Mouse (Mus musculus) olfactory bulb, adult 2 months (tissue): ENCODE measurements around the gene Pcdh15.

Experiments used
- CTCF ChIP-seq: fragments of 200-500 bp; IDR thresholded peaks from 2 replicates; pipeline ENCODE4 v1.5.1; 2012; ENCODE audit warnings: low read depth, mild to moderate bottlenecking, low read length, moderate library complexity; ENCODE audit not compliant: insufficient read depth
- POLR2A ChIP-seq: fragments of 200-500 bp; IDR thresholded peaks from 2 replicates; pipeline ENCODE4 v1.6.1; 2012; ENCODE audit warnings: mild to moderate bottlenecking, low read depth, low read length, moderate library complexity; ENCODE audit not compliant: insufficient read depth

DNA sequence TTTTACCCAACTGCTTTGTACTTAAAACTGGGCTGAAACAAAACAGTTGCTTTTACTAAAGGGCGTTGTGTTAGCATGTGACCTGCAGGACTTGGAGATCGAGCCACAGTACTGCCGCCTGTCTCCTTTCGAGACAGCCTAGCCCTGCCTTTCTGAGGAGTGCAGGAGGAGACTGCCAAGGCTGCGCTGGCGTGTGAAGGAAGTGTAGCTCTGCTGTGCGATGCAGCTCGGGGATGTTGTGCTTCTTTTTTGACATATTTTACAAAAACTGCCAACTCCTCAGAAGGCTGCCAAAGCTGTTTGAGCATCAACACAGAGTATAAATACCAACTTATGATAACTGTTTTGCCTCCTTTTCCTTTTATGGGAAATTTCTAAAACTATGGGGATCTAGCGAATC, 953.9 kb downstream of the Pcdh15 start:
- TF ChIP-seq CTCF (no peak), POLR2A (no peak)
